Mouse (Mus musculus): ENCODE measurements around the gene Ckmt1. TPM values are rescaled to one million over a fixed set of nuclear protein-coding genes. Genes with fewer than 3 reads are reported as not detected.

Gene Ckmt1
- total RNA-seq, 4 experiments from 2014 or later: 418 to 426 (median 425) TPM

GRCm38 (mm10) chr2:121412843-121413386, 55.4 kb downstream of the Ckmt1 start:
- DNase-seq (ENCODE audit: low spot score in 2 of 2): no peak

Other genes starting within 250 kb of the Ckmt1 start
- gene Tgm7, start 247.9 kb upstream of the Ckmt1 start, total RNA-seq (2022): under 1 TPM in 2 of 4 experiments, not detected in 2; 0.30 to 0.35 TPM
- 10 to 100 TPM; 17.6 to 19.9 (median 18.6) TPM for gene Adal, start 217.3 kb upstream of the Ckmt1 start, total RNA-seq (2022)
- 1 to 10 TPM; 7.1 to 9.8 (median 7.4) TPM for gene Lcmt2, start 217.1 kb upstream of the Ckmt1 start, total RNA-seq (2022)
- 10 to 100 TPM; 34.4 to 39.3 (median 34.7) TPM for gene Tubgcp4, start 187.1 kb upstream of the Ckmt1 start, total RNA-seq (2022)
- 1 to 10 TPM; 4.9 to 6.5 (median 6.0) TPM for gene Zscan29, start 186.6 kb upstream of the Ckmt1 start, total RNA-seq (2022)
- 100 to 1,000 TPM; 139 to 154 (median 147) TPM for gene Trp53bp1, start 86.3 kb upstream of the Ckmt1 start, total RNA-seq (2022)
- gene Map1a, start 68.1 kb upstream of the Ckmt1 start, total RNA-seq (2022): 100 to 1,000 TPM; 617 to 748 (median 671) TPM
- 100 to 1,000 TPM; 121 to 145 (median 130) TPM for gene Ppip5k1, start 2.3 kb upstream of the Ckmt1 start, total RNA-seq (2022)
- gene Strc, start 29.5 kb downstream of the Ckmt1 start, total RNA-seq (2022): under 1 TPM; 0.09 to 0.91 (median 0.32) TPM
- 100 to 1,000 TPM; 140 to 171 (median 153) TPM for gene Pdia3, start 56.1 kb downstream of the Ckmt1 start, total RNA-seq (2022)
- gene Catsper2, start 56.1 kb downstream of the Ckmt1 start, total RNA-seq (2022): 1 to 10 TPM; 4.2 to 5.9 (median 5.1) TPM
- not detected for gene Ell3, start 86.6 kb downstream of the Ckmt1 start, total RNA-seq (2022)
- gene Serf2, start 91.5 kb downstream of the Ckmt1 start, total RNA-seq (2022): 100 to 1,000 TPM; 116 to 169 (median 143) TPM
- 10 to 100 TPM; 12.1 to 25.0 (median 17.5) TPM for gene Hypk, start 95.6 kb downstream of the Ckmt1 start, total RNA-seq (2022)
- gene Serinc4, start 99.1 kb downstream of the Ckmt1 start, total RNA-seq (2022): 1 to 10 TPM in 1 of 4 experiments, under 1 TPM in 3; 0.27 to 1.1 (median 0.50) TPM
- 10 to 100 TPM; 39.4 to 47.4 (median 43.8) TPM for gene Mfap1b, start 116.4 kb downstream of the Ckmt1 start, total RNA-seq (2022)
- 10 to 100 TPM; 31.1 to 37.4 (median 33.7) TPM for gene Mfap1a, start 149.0 kb downstream of the Ckmt1 start, total RNA-seq (2022)
- gene Wdr76, start 149.0 kb downstream of the Ckmt1 start, total RNA-seq (2022): 1 to 10 TPM; 4.8 to 5.3 (median 4.9) TPM